Mouse (Mus musculus): ENCODE results near the gene Rbm4.
A peak's percentile ranks its signal among the peaks of the same experiment; 100 is the strongest.

Rbm4 gene

GRCm38 (mm10) chr19:4793831-4794422 lies at the start of gene Rbm4:
TSS of gene Rbm4 (minus strand) at chr19:4793901.
- peak; percentile 98 for DNase-seq (ENCODE audit: low read depth)

GRCm38 (mm10) chr19:4842611-4843010 lies 48.9 kb upstream of the Rbm4 start:
- peak; percentile 53 for DNase-seq (ENCODE audit: low read depth)

- DNase-seq (ENCODE audit: low read depth) = no peak
Measured at GRCm38 (mm10) chr19:4840848-4841247, 47.1 kb upstream of the Rbm4 start.

GRCm38 (mm10) chr19:4839149-4839548 lies 45.4 kb upstream of the Rbm4 start, which contains the start of the genes Ccs and Ccdc87:
TSS of gene Ccs (minus strand) at chr19:4839332.
TSS of gene Ccdc87 (plus strand) at chr19:4839366.
- DNase-seq (ENCODE audit: low read depth) = peak; percentile 98

- DNase-seq (ENCODE audit: low read depth) = no peak
Measured at GRCm38 (mm10) chr19:4838526-4839140, 44.9 kb upstream of the Rbm4 start.

- no peak for DNase-seq (ENCODE audit: low read depth)
Measured at GRCm38 (mm10) chr19:4837049-4837448, 43.3 kb upstream of the Rbm4 start.

GRCm38 (mm10) chr19:4836096-4836495 lies 42.4 kb upstream of the Rbm4 start:
- DNase-seq (ENCODE audit: low read depth) = no peak

- DNase-seq (ENCODE audit: low read depth) = no peak
Measured at GRCm38 (mm10) chr19:4833977-4834376, 40.3 kb upstream of the Rbm4 start.

- DNase-seq (ENCODE audit: low read depth) = no peak
Measured at GRCm38 (mm10) chr19:4829156-4829555, 35.5 kb upstream of the Rbm4 start.

- no peak for DNase-seq (ENCODE audit: low read depth)
Measured at GRCm38 (mm10) chr19:4828444-4829114, 34.9 kb upstream of the Rbm4 start.

- DNase-seq (ENCODE audit: low read depth) = no peak
Measured at GRCm38 (mm10) chr19:4820678-4821303, 27.1 kb upstream of the Rbm4 start.

GRCm38 (mm10) chr19:4817182-4817835 lies 23.6 kb upstream of the Rbm4 start:
- DNase-seq (ENCODE audit: low read depth) = no peak

GRCm38 (mm10) chr19:4813015-4813414 lies 19.3 kb upstream of the Rbm4 start:
- peak; percentile 59 for DNase-seq (ENCODE audit: low read depth)

GRCm38 (mm10) chr19:4812334-4812949 lies 18.7 kb upstream of the Rbm4 start:
- DNase-seq (ENCODE audit: low read depth) = peak; percentile 33

- DNase-seq (ENCODE audit: low read depth) = no peak
Measured at GRCm38 (mm10) chr19:4811909-4812242, 18.2 kb upstream of the Rbm4 start.

GRCm38 (mm10) chr19:4811063-4811908 lies 17.6 kb upstream of the Rbm4 start, which contains the start of the genes Gm21992 and Rbm14:
TSS of gene Gm21992 (minus strand) at chr19:4811612.
TSS of gene Rbm14 (minus strand) at chr19:4811634.
- DNase-seq (ENCODE audit: low read depth) = peak; percentile 97

- no peak for DNase-seq (ENCODE audit: low read depth)
Measured at GRCm38 (mm10) chr19:4810746-4811062, 17.0 kb upstream of the Rbm4 start.

GRCm38 (mm10) chr19:4810309-4810708 lies 16.6 kb upstream of the Rbm4 start:
- DNase-seq (ENCODE audit: low read depth) = no peak

GRCm38 (mm10) chr19:4803283-4803682 lies 9.6 kb upstream of the Rbm4 start:
- no peak for DNase-seq (ENCODE audit: low read depth)

- no peak for DNase-seq (ENCODE audit: low read depth)
Measured at GRCm38 (mm10) chr19:4802691-4803091, 9.0 kb upstream of the Rbm4 start.

GRCm38 (mm10) chr19:4799083-4799482 lies 5.4 kb upstream of the Rbm4 start:
- no peak for DNase-seq (ENCODE audit: low read depth)
